Mouse (Mus musculus): ENCODE results near the gene Extl2. TPM values are rescaled to one million over a fixed set of nuclear protein-coding genes. Genes with fewer than 3 reads are reported as not detected.

The Extl2 gene
- total RNA-seq, 2 experiments from 2014 or later, result 6.0 to 15.2 TPM

GRCm38 (mm10) chr3:116072584-116072983 lies 65.3 kb downstream of the Extl2 start:
- ATAC-seq (replicated peaks; ENCODE audit: low FRiP score, low TSS enrichment, poor library complexity, severe bottlenecking), result no peak

- no peak for ATAC-seq (replicated peaks; ENCODE audit: low FRiP score, low TSS enrichment, poor library complexity, severe bottlenecking)
Measured at GRCm38 (mm10) chr3:116076739-116077138, 69.5 kb downstream of the Extl2 start.

DNA sequence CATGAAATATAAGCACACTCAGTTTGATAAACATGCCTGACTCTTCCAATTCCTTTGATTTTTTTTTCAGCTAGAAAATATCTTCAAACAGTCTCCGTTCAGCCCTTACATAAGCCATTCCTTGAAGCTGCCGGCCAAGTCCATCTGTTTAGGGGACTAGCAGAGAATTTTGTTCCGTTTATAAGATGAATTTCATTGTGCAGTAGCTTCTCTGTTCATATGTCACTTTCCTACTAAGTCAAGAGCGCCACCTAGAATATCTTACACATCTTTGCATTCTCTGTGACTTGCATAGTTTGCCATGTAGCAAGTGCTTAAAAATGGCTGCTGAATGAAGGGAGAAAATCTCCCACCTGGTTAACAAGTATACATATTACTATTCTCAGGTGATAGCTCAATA lies 71.2 kb downstream of the Extl2 start:
- no peak for ATAC-seq (replicated peaks; ENCODE audit: low FRiP score, low TSS enrichment, poor library complexity, severe bottlenecking)

Other genes starting within 250 kb of the Extl2 start
- 65.6 and 66.4 TPM in 2 replicates for gene Dph5, start 119.6 kb upstream of the Extl2 start, total RNA-seq (2014; fragmentation: Nextera tagmentation)
- gene Dph5, start 119.6 kb upstream of the Extl2 start, total RNA-seq (2017), result 85.9 and 94.3 TPM in 2 replicates
- gene Slc30a7, start 56 bp upstream of the Extl2 start, total RNA-seq (2014; fragmentation: Nextera tagmentation), result 12.8 and 13.5 TPM in 2 replicates
- 9.2 and 14.8 TPM in 2 replicates for gene Slc30a7, start 56 bp upstream of the Extl2 start, total RNA-seq (2017)
- gene Vcam1, start 122.2 kb downstream of the Extl2 start, total RNA-seq (2014; fragmentation: Nextera tagmentation), result not detected in 2 replicates
- gene Vcam1, start 122.2 kb downstream of the Extl2 start, total RNA-seq (2017), result 0.33 and 0.72 TPM in 2 replicates
- not detected in 2 replicates for gene Gpr88, start 246.0 kb downstream of the Extl2 start, total RNA-seq (2014; fragmentation: Nextera tagmentation)
- gene Gpr88, start 246.0 kb downstream of the Extl2 start, total RNA-seq (2017), result not detected in 2 replicates

Data from megakaryocyte-erythroid progenitor cell, adult 5-6 weeks (primary cell).